Mouse (Mus musculus) erythroblast, embryonic 14.5 days (primary cell): ENCODE data around the gene Adam23. TPM values are rescaled to one million over a fixed set of nuclear protein-coding genes. Genes with fewer than 3 reads are reported as not detected.

ENCODE experiments used
- H3K27me3 ChIP-seq: 2 replicates; pipeline ENCODE4 v1.6.1; 2012; ENCODE audit warnings: inconsistent platforms; ENCODE audit not compliant: control insufficient read depth
- H3K36me3 ChIP-seq: 2 replicates; pipeline ENCODE4 v1.6.1; 2012; ENCODE audit warnings: mild to moderate bottlenecking, inconsistent platforms; ENCODE audit not compliant: control insufficient read depth
- H3K4me1 ChIP-seq: 2 replicates; pipeline ENCODE4 v1.6.1; 2012; ENCODE audit warnings: inconsistent platforms; ENCODE audit not compliant: control insufficient read depth
- H3K4me3 ChIP-seq: replicated peaks from 2 replicates; pipeline ENCODE3; 2012; ENCODE audit warnings: moderate library complexity, mild to moderate bottlenecking, inconsistent platforms
- H3K9me3 ChIP-seq: 2 replicates; pipeline ENCODE4 v1.6.1; 2012; ENCODE audit warnings: low read length, inconsistent platforms, mixed read lengths; ENCODE audit not compliant: control insufficient read depth
- GATA1 ChIP-seq: IDR thresholded peaks from 2 replicates; pipeline ENCODE4 v1.6.1; 2012; ENCODE audit warnings: low read length, inconsistent platforms, mixed read lengths
- TAL1 ChIP-seq: IDR thresholded peaks from 3 replicates; pipeline ENCODE4 v1.6.1; 2012; ENCODE audit warnings: low read length, inconsistent platforms, mixed read lengths
- polyA plus RNA-seq: library from polyadenylated mRNA; stranded (reverse); fragments of >175 nt; gene quantifications from 2 replicates; pipeline ENCODE4 v1.2.3, GENCODE M21; 2012

The Adam23 gene
- polyA plus RNA-seq = 0.01 TPM in 1 of 2 replicates, not detected in the other

DNA sequence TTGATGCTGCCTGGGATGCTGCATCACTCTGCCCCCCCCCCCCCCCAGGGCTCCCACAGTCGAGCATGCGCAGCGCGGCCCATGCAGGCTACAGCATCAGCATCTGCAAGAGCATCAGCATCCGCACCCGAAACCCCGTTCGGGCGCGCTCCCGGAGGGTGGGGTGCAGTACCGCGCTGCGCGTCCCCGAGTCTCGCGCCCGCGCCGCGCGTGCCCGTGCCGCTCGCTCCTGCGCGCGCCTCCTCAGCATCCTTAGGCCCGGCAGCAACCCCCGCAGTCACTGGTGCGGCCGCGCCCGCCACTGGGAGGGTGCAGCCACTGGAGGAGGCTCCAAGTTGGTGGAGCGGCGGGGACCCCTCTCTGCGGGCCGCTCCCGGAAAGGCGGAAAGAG is at the start of gene Adam23:
Gene Adam23, plus strand, starts transcription at position 236 of the 391 bp plus-strand sequence.
- H3K4me3 ChIP-seq = no peak within 1 kb of the TSS
- TF ChIP-seq TAL1 = no peak
- no peak for TF ChIP-seq GATA1
- no peaks in the 10 kb centered on the region for H3K36me3 ChIP-seq
- no peaks in the 10 kb centered on the region for H3K9me3 ChIP-seq
- no peaks in the 10 kb centered on the region for H3K4me1 ChIP-seq
- H3K27me3 ChIP-seq = peaks cover 35% of the 10 kb centered on the region

DNA sequence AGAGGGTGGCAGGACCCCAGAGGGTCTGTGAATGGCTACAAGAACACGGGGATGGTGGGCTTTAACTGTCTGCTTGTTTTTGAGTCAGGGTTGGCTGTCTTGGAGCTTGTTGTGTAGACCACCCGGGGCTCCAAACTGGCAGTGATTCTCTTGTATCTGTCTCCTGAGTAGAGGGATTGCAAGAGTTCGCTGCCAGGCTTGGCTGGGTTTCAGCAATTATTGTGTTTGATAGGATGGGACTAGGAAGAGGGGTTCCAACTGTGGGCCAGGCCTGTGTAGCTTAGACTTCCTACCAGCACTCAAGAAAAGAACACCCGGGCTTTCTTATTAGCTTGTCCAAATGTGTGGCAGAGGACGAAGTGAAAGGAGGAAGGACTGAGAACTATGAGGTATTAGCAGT is 44.6 kb upstream of the Adam23 start:
- Histone ChIP-seq H3K36me3 (no peaks in the 10 kb centered on the region), H3K27me3 (no peaks in the 10 kb centered on the region), H3K4me1 (no peaks in the 10 kb centered on the region), H3K4me3 (no peak overlapping the region), H3K9me3 (no peaks in the 10 kb centered on the region)
- TF ChIP-seq TAL1 = no peak
- no peak for TF ChIP-seq GATA1

DNA sequence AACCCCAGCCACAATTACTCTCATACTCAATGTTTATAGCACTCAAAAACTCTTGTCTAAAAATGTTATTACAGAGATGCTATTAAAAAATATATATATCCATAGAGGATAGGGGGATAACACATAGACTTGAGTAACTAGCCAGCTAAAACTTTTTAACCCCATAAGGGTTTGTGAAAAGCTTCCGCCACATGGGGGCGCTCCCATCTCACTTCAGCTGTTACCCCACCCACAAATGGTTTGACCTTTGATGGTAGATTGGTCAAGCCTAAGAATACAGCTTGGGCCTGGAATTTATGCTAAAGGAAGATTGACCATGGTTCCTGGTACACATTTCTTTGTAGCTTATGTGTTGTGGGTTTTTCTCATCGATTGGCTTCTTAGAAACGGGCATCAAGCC is 42.1 kb upstream of the Adam23 start:
- Histone ChIP-seq H3K9me3 (no peaks in the 10 kb centered on the region), H3K4me3 (no peak overlapping the region), H3K27me3 (no peaks in the 10 kb centered on the region), H3K36me3 (no peaks in the 10 kb centered on the region), H3K4me1 (no peaks in the 10 kb centered on the region)
- TF ChIP-seq GATA1 = no peak
- no peak for TF ChIP-seq TAL1

DNA sequence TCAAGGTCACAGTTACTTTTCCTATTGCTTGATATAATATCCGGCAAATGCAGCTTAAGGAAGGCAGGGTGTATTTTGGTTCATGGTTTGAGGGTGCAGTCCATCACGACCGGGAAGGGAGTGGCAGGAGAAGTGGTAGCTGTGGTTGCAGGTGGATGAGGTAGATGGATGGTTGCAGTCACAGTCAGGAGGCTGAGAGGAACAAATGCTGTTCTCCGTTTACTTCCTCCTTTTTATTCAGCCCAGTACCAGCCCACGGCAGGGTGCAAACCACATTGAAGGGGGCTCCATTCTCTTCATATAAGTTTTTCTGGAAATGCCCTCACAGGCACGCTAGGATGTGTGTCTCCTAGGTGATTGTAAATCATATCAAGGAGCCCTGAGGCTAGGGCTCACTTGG is 37.3 kb upstream of the Adam23 start:
- Histone ChIP-seq H3K4me3 (no peak overlapping the region), H3K9me3 (no peaks in the 10 kb centered on the region), H3K4me1 (no peaks in the 10 kb centered on the region), H3K36me3 (no peaks in the 10 kb centered on the region), H3K27me3 (no peaks in the 10 kb centered on the region)
- TF ChIP-seq TAL1 (no peak), GATA1 (no peak)

DNA sequence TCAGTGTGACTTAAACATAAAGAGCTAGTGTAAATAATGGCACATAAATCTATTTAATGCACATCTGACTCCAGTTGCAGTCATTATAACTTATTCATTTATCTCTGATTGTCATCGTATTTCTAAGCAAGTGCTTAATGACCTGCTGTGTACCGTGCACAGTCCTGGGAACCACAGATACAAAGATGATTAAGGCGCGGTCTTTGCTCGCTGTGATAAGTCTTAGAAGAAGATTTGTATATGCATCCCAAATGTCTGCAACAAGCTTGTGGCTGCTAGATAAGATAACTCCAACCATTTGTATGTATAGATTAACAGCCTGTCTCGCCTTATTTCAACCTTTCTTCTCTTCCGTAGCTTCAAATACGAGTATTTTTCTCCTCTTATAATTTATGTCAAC is 27.2 kb upstream of the Adam23 start:
- Histone ChIP-seq H3K4me3 (no peak overlapping the region), H3K9me3 (no peaks in the 10 kb centered on the region), H3K36me3 (no peaks in the 10 kb centered on the region), H3K27me3 (no peaks in the 10 kb centered on the region), H3K4me1 (no peaks in the 10 kb centered on the region)
- TF ChIP-seq TAL1 (no peak), GATA1 (no peak)

DNA sequence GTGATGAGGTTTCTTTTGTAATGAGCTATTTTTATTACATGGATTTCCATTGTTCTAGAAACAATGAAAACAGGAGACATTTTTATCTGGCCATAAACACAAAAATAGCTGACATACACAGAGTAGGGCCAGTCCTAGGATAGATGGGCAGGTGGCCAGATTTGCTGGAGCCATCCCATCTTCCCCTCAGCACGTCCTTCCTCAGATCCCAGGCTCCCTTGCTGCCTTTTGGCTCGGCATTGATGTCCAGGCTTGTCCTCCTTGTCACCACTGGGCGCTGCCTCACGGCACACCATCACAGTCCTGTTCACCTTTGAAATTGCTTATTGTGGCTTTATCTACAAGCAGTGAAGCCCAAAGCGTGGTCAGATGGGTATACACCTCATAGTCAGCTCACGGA is 15.0 kb upstream of the Adam23 start:
- TF ChIP-seq GATA1 (no peak), TAL1 (no peak)
- no peaks in the 10 kb centered on the region for H3K4me1 ChIP-seq
- no peaks in the 10 kb centered on the region for H3K27me3 ChIP-seq
- H3K9me3 ChIP-seq = no peaks in the 10 kb centered on the region
- H3K4me3 ChIP-seq = no peak overlapping the region
- no peaks in the 10 kb centered on the region for H3K36me3 ChIP-seq

DNA sequence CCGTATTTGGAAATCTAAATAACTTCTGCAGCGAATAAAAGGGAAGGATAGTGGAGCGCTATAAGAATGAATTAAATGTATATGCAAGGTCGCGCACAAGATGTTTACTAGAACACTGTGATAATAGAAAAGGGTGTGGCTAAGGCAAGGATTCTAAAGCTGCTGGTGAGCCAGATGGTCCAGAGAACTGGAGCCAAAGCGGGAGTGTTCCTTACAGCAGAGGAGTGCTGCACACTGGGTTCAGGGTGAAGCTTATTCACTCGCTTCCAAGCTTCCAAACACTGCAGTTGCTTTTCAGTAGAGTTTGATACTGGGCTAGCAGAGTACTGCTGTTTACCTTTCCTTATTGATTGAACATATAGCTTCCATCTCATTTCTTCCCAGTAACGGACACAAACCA is 14.5 kb upstream of the Adam23 start:
- Histone ChIP-seq H3K27me3 (no peaks in the 10 kb centered on the region), H3K4me1 (no peaks in the 10 kb centered on the region), H3K4me3 (no peak overlapping the region), H3K9me3 (no peaks in the 10 kb centered on the region), H3K36me3 (no peaks in the 10 kb centered on the region)
- no peak for TF ChIP-seq TAL1
- no peak for TF ChIP-seq GATA1

DNA sequence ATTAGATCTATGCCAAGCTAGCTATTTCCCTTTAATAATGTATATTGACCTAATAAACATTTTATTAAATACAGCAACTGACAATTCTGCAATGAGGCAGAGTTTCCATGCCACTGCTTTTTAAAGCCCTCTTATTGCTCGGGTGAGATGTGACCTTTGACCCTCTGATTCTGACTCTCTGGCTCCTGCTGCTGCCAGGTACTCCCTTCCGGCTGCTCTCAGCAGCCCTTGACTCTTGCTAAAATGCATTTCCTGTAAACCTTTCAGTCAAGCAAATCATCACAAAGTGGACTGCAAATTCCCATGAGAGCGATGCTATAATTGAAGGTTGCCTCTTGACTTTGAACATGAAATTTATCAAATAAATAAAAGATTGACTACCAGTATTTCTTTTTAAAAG is 13.8 kb upstream of the Adam23 start:
- H3K9me3 ChIP-seq = no peaks in the 10 kb centered on the region
- H3K27me3 ChIP-seq = no peaks in the 10 kb centered on the region
- TF ChIP-seq TAL1 (no peak), GATA1 (no peak)
- no peaks in the 10 kb centered on the region for H3K4me1 ChIP-seq
- H3K4me3 ChIP-seq = no peak overlapping the region
- no peaks in the 10 kb centered on the region for H3K36me3 ChIP-seq

DNA sequence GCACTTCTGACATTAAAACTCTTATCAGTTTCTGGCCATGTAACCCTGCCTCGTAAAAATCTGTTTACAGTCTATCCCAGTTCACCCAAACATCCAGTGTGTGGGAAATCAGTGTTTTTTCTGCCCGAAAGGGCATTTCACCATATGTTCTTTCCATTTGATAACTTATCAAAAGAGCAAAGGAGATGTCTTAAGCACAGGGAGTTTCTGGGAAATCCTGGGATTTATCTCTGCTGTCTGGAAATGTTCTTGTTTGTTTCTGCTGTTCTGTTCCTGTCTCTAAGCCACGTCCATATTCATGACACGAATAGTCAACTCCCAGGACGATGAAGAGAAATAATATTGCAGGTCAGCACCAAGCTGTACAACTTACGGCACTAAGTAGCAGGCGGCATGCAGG is 11.6 kb upstream of the Adam23 start:
- Histone ChIP-seq H3K4me1 (no peaks in the 10 kb centered on the region), H3K4me3 (no peak overlapping the region), H3K27me3 (no peaks in the 10 kb centered on the region), H3K9me3 (no peaks in the 10 kb centered on the region), H3K36me3 (no peaks in the 10 kb centered on the region)
- no peak for TF ChIP-seq GATA1
- TF ChIP-seq TAL1 = no peak

DNA sequence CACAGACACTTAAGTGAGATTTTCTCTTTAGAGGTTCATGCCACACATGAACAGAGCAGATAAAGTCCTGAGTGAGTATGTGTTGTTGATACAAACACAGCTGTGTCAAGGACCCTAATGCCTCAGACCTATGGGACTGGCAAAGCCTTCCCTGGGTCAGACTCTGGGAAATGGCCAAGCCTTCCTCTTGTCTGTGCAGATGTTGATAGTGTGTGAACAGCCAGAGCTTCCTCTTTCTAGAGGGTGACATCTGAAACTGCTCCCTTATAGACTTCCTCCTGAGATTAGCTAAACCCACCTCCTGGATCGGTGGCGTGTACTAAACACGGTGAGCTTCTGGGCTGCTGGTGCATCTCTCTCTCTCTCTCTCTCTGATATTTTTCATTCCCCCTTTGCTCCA is 8.2 kb upstream of the Adam23 start:
- no peaks in the 10 kb centered on the region for H3K36me3 ChIP-seq
- H3K4me1 ChIP-seq = no peaks in the 10 kb centered on the region
- H3K4me3 ChIP-seq = no peak overlapping the region
- TF ChIP-seq TAL1 = no peak
- no peaks in the 10 kb centered on the region for H3K9me3 ChIP-seq
- no peaks in the 10 kb centered on the region for H3K27me3 ChIP-seq
